Mouse (Mus musculus) adrenal gland, postnatal 36 days (tissue): ENCODE measurements around the gene Khnyn. TPM values are rescaled to one million over a fixed set of nuclear protein-coding genes. Genes with fewer than 3 reads are reported as not detected.
A peak's percentile ranks its signal among the peaks of the same experiment; 100 is the strongest.

Experiments
- DNase-seq, 2 experiments: peaks; one replicate each; pipeline ENCODE4 v3.0.0; 2021; ENCODE audit warnings: mixed read lengths in 1 of 2
- total RNA-seq, 2 experiments: library from RNA; stranded (reverse); gene quantifications; 2 replicates each; pipeline ENCODE4 v1.2.3; 2021

Gene Khnyn
- total RNA-seq, 2 experiments from 2014 or later: 16.6 to 17.0 TPM

- DNase-seq: peak; percentile 58 to 79
Measured at GRCm38 (mm10) chr14:55918240-55919082, 33.7 kb downstream of the Khnyn start.

- no peak for DNase-seq
Measured at GRCm38 (mm10) chr14:55922475-55923232, 37.9 kb downstream of the Khnyn start.

GRCm38 (mm10) chr14:55926847-55927246 is 42.1 kb downstream of the Khnyn start:
- DNase-seq: no peak

GRCm38 (mm10) chr14:55929263-55929997 is 44.7 kb downstream of the Khnyn start:
- DNase-seq: no peak

GRCm38 (mm10) chr14:55933586-55933985 is 48.8 kb downstream of the Khnyn start:
- peak; percentile 3 to 20 for DNase-seq

- DNase-seq: no peak
Measured at GRCm38 (mm10) chr14:55940070-55940800, 55.5 kb downstream of the Khnyn start.

GRCm38 (mm10) chr14:55943601-55944000 is 58.9 kb downstream of the Khnyn start:
- DNase-seq: no peak

GRCm38 (mm10) chr14:55944575-55944974 is 59.8 kb downstream of the Khnyn start, which contains the start of gene Cma1:
TSS of gene Cma1 (minus strand) at chr14:55944675.
- no peak for DNase-seq

GRCm38 (mm10) chr14:55946269-55946969 is 61.7 kb downstream of the Khnyn start:
- DNase-seq: no peak

Other genes with a start within 250 kb of the Khnyn start
- 100 to 1,000 TPM; 112 to 157 TPM for gene Ipo4, start 249.0 kb upstream of the Khnyn start, total RNA-seq
- not detected for gene Gm49378, start 247.1 kb upstream of the Khnyn start, total RNA-seq
- 10 to 100 TPM; 83.2 to 98.1 TPM for gene Tm9sf1, start 241.1 kb upstream of the Khnyn start, total RNA-seq
- 1 to 10 TPM; 1.6 to 1.7 TPM for gene Tssk4, start 234.8 kb upstream of the Khnyn start, total RNA-seq
- gene Mdp1, start 224.4 kb upstream of the Khnyn start, total RNA-seq: 10 to 100 TPM; 43.6 to 76.9 TPM
- gene Gmpr2, start 213.0 kb upstream of the Khnyn start, total RNA-seq: 10 to 100 TPM; 26.6 to 28.9 TPM
- 100 to 1,000 TPM; 335 to 393 TPM for gene Nedd8, start 212.8 kb upstream of the Khnyn start, total RNA-seq
- gene Tinf2, start 203.1 kb upstream of the Khnyn start, total RNA-seq: 10 to 100 TPM; 30.8 to 35.6 TPM
- under 1 TPM; 0.26 TPM for gene Tgm1, start 171.0 kb upstream of the Khnyn start, total RNA-seq
- gene Rabggta, start 162.7 kb upstream of the Khnyn start, total RNA-seq: 10 to 100 TPM; 17.2 to 25.1 TPM
- gene Dhrs1, start 139.3 kb upstream of the Khnyn start, total RNA-seq: 10 to 100 TPM; 72.7 to 73.2 TPM
- 10 to 100 TPM; 17.3 to 20.7 TPM for gene Nop9, start 139.3 kb upstream of the Khnyn start, total RNA-seq
- gene Cideb, start 126.5 kb upstream of the Khnyn start, total RNA-seq: 1 to 10 TPM in 1 of 2 experiments, under 1 TPM in 1; 0.93 to 1.3 TPM
- not detected for gene Ltb4r2, start 123.5 kb upstream of the Khnyn start, total RNA-seq
- under 1 TPM; 0.66 to 0.79 TPM for gene Ltb4r1, start 119.0 kb upstream of the Khnyn start, total RNA-seq
- 10 to 100 TPM in 1 of 2 experiments, 1 to 10 TPM in 1; 6.7 to 13.8 TPM for gene Adcy4, start 100.9 kb upstream of the Khnyn start, total RNA-seq
- gene Ripk3, start 96.1 kb upstream of the Khnyn start, total RNA-seq: 1 to 10 TPM; 4.5 to 5.3 TPM
- gene Nfatc4, start 61.8 kb upstream of the Khnyn start, total RNA-seq: 10 to 100 TPM; 19.2 to 26.0 TPM
- 10 to 100 TPM in 1 of 2 experiments, 1 to 10 TPM in 1; 9.4 to 10.7 TPM for gene Nynrin, start 30.9 kb upstream of the Khnyn start, total RNA-seq
- gene Cbln3, start 555 bp upstream of the Khnyn start, total RNA-seq: under 1 TPM in 1 of 2 experiments, not detected in 1; 0.13 TPM
- 10 to 100 TPM; 51.6 to 73.8 TPM for gene Sdr39u1, start 15.3 kb downstream of the Khnyn start, total RNA-seq
- 1 to 10 TPM; 1.9 to 2.7 TPM for gene Cma1, start 59.7 kb downstream of the Khnyn start, total RNA-seq
- gene Cma2, start 66.0 kb downstream of the Khnyn start, total RNA-seq: not detected
- gene Mcpt1, start 133.0 kb downstream of the Khnyn start, total RNA-seq: not detected
- not detected for gene Mcpt9, start 145.5 kb downstream of the Khnyn start, total RNA-seq
- gene Mcpt2, start 157.1 kb downstream of the Khnyn start, total RNA-seq: not detected
- gene Mcpt4, start 177.4 kb downstream of the Khnyn start, total RNA-seq: 1 to 10 TPM; 2.2 to 2.8 TPM
- not detected for gene Mcpt8, start 200.3 kb downstream of the Khnyn start, total RNA-seq
- not detected for gene Ctsg, start 217.6 kb downstream of the Khnyn start, total RNA-seq
- gene Gzme, start 235.7 kb downstream of the Khnyn start, total RNA-seq: not detected
- not detected for gene Gzmd, start 247.7 kb downstream of the Khnyn start, total RNA-seq